Mouse (Mus musculus) CH12.LX (cell line): ENCODE measurements around the gene Heatr5a. TPM values are rescaled to one million over a fixed set of nuclear protein-coding genes. Genes with fewer than 3 reads are reported as not detected.

ENCODE experiments used
- DNase-seq: peaks from one replicate; pipeline ENCODE4 v3.0.0-alpha.2; 2013; ENCODE audit errors: extremely low read depth
- H3K27ac ChIP-seq: 2 replicates; pipeline ENCODE4 v1.5.1; 2012; ENCODE audit warnings: low read depth, mild to moderate bottlenecking, control low read depth, moderate library complexity; ENCODE audit not compliant: insufficient read depth
- H3K27me3 ChIP-seq: replicated peaks from 2 replicates; pipeline ENCODE3; 2012; ENCODE audit warnings: inconsistent platforms
- H3K36me3 ChIP-seq, 2 experiments: replicated peaks in 1 of 2; 2 replicates each; pipeline versions ENCODE3 to v1.6.1; 2012; ENCODE audit warnings: inconsistent platforms in 1 of 2, low read length in 1 of 2, mild to moderate bottlenecking in 1 of 2, mixed read lengths in 1 of 2, moderate library complexity in 1 of 2; ENCODE audit not compliant: control insufficient read depth in 1 of 2, insufficient read depth in 1 of 2
- H3K4me1 ChIP-seq, 2 experiments: 2 replicates each; pipeline ENCODE4 v1.6.1; 2012; ENCODE audit warnings: inconsistent platforms in 1 of 2, moderate library complexity in 1 of 2; ENCODE audit not compliant: insufficient read depth in 2 of 2, control insufficient read depth in 1 of 2
- H3K4me2 ChIP-seq: 2 replicates; pipeline ENCODE4 v1.6.1; 2012; ENCODE audit warnings: low read depth, mild to moderate bottlenecking, control low read depth; ENCODE audit not compliant: poor library complexity, insufficient read depth, severe bottlenecking
- H3K4me3 ChIP-seq, 3 experiments: fragments of 150-350 bp in 1 of 3; sonication (generic) in 1 of 3; replicated peaks in 1 of 3; 2 replicates each; pipeline versions ENCODE3 to v1.5.1; 2011 to 2012; ENCODE audit warnings: low read depth in 2 of 3, low read length in 2 of 3, mild to moderate bottlenecking in 2 of 3, moderate library complexity in 2 of 3, control low read depth in 1 of 3, improper control_type of control experiment in 1 of 3, inconsistent platforms in 1 of 3, mixed read lengths in 1 of 3; ENCODE audit not compliant: poor library complexity in 1 of 3
- H3K79me2 ChIP-seq: replicated peaks from 2 replicates; pipeline ENCODE4 v1.6.1; 2012; ENCODE audit warnings: mild to moderate bottlenecking, moderate library complexity; ENCODE audit not compliant: control insufficient read depth, poor library complexity, insufficient read depth, severe bottlenecking; ENCODE audit errors: extremely low read depth
- H3K9ac ChIP-seq: 2 replicates; pipeline ENCODE4 v1.6.1; 2012; ENCODE audit warnings: low read depth, mild to moderate bottlenecking, control low read depth, moderate library complexity; ENCODE audit not compliant: insufficient read depth
- H3K9me3 ChIP-seq: replicated peaks from 2 replicates; pipeline ENCODE3; 2012; ENCODE audit warnings: low read length, inconsistent platforms, mixed read lengths
- CTCF ChIP-seq, 2 experiments: IDR thresholded peaks in 1 of 2; conservative IDR thresholded peaks in 1 of 2; 2 replicates each; pipeline ENCODE4 v1.5.1; 2011 to 2012; ENCODE audit warnings: low read depth in 2 of 2, low read length in 2 of 2, improper control_type of control experiment in 1 of 2, inconsistent platforms in 1 of 2, mild to moderate bottlenecking in 1 of 2, moderate library complexity in 1 of 2
- E2F4 ChIP-seq: IDR thresholded peaks from 2 replicates; pipeline ENCODE4 v1.6.1; 2011; ENCODE audit warnings: low read depth, low read length, improper control_type of control experiment; ENCODE audit not compliant: insufficient replicate concordance
- ELF1 ChIP-seq: IDR thresholded peaks from 2 replicates; pipeline ENCODE4 v1.6.1; 2014; ENCODE audit warnings: low read depth, mild to moderate bottlenecking, inconsistent platforms, low read length, improper control_type of control experiment
- EP300 ChIP-seq: IDR thresholded peaks from 2 replicates; pipeline ENCODE4 v1.6.1; 2011; ENCODE audit warnings: low read length, improper control_type of control experiment
- HCFC1 ChIP-seq: IDR thresholded peaks from 2 replicates; pipeline ENCODE4 v1.6.1; 2012; ENCODE audit warnings: low read depth, mild to moderate bottlenecking, inconsistent platforms, low read length, improper control_type of control experiment
- IRF4 ChIP-seq: IDR thresholded peaks from 2 replicates; pipeline ENCODE4 v1.6.1; 2014; ENCODE audit warnings: low read depth, mild to moderate bottlenecking, inconsistent platforms, low read length, improper control_type of control experiment
- JUN ChIP-seq: IDR thresholded peaks from 2 replicates; pipeline ENCODE4 v1.6.1; 2011; ENCODE audit warnings: low read depth, mild to moderate bottlenecking, low read length, improper control_type of control experiment, moderate library complexity; ENCODE audit not compliant: insufficient read depth
- KAT2A ChIP-seq: IDR thresholded peaks from 2 replicates; pipeline ENCODE4 v1.6.1; 2012; ENCODE audit warnings: low read length, improper control_type of control experiment, inconsistent platforms; ENCODE audit not compliant: insufficient replicate concordance
- MAFK ChIP-seq: IDR thresholded peaks from 2 replicates; pipeline ENCODE4 v1.6.1; 2011; ENCODE audit warnings: low read length, improper control_type of control experiment; ENCODE audit not compliant: insufficient replicate concordance
- MAX ChIP-seq: IDR thresholded peaks from 2 replicates; pipeline ENCODE4 v1.6.1; 2011; ENCODE audit warnings: low read length, improper control_type of control experiment
- MEF2A ChIP-seq: IDR thresholded peaks from 2 replicates; pipeline ENCODE4 v1.6.1; 2014; ENCODE audit warnings: low read depth, mild to moderate bottlenecking, inconsistent platforms, low read length, improper control_type of control experiment, borderline replicate concordance
- NELFE ChIP-seq: IDR thresholded peaks from 2 replicates; pipeline ENCODE4 v1.6.1; 2011; ENCODE audit warnings: low read depth, low read length, improper control_type of control experiment
- NRF1 ChIP-seq: IDR thresholded peaks from 2 replicates; pipeline ENCODE4 v1.6.1; 2014; ENCODE audit warnings: low read depth, mild to moderate bottlenecking, inconsistent platforms, low read length, improper control_type of control experiment, moderate library complexity
- POLR2A ChIP-seq: IDR thresholded peaks from 2 replicates; pipeline ENCODE4 v1.6.1; 2011; ENCODE audit warnings: low read depth, mild to moderate bottlenecking, improper control_type of control experiment, low read length
- RAD21 ChIP-seq: IDR thresholded peaks from 2 replicates; pipeline ENCODE4 v1.6.1; 2011; ENCODE audit warnings: low read depth, mild to moderate bottlenecking, low read length, improper control_type of control experiment, moderate library complexity
- SIN3A ChIP-seq: IDR thresholded peaks from 2 replicates; pipeline ENCODE4 v1.6.1; 2012; ENCODE audit warnings: low read length, improper control_type of control experiment, inconsistent platforms
- SMC3 ChIP-seq: IDR thresholded peaks from 2 replicates; pipeline ENCODE4 v1.6.1; 2011; ENCODE audit warnings: low read depth, low read length, improper control_type of control experiment
- UBTF ChIP-seq: IDR thresholded peaks from 2 replicates; pipeline ENCODE4 v1.6.1; 2012; ENCODE audit warnings: low read depth, mild to moderate bottlenecking, inconsistent platforms, low read length, improper control_type of control experiment, moderate library complexity
- USF1 ChIP-seq: IDR thresholded peaks from 2 replicates; pipeline ENCODE4 v1.6.1; 2014; ENCODE audit warnings: low read depth, mild to moderate bottlenecking, inconsistent platforms, low read length, improper control_type of control experiment
- USF2 ChIP-seq: conservative IDR thresholded peaks from 2 replicates; pipeline ENCODE4 v1.6.1; 2011; ENCODE audit warnings: low read depth, low read length, improper control_type of control experiment
- ZMIZ1 ChIP-seq: IDR thresholded peaks from 2 replicates; pipeline ENCODE4 v1.6.1; 2012; ENCODE audit warnings: low read depth, mild to moderate bottlenecking, inconsistent platforms, low read length, improper control_type of control experiment
- ZNF384 ChIP-seq: IDR thresholded peaks from 2 replicates; pipeline ENCODE4 v1.6.1; 2012; ENCODE audit warnings: low read depth, low read length, improper control_type of control experiment, inconsistent platforms
- dilution Hi-C: fragments of 300-500 bp; cut with MboI; formaldehyde crosslinking; loops from 2 replicates; pipeline ENCODE4 v1.14.3; 2020; ENCODE audit warnings: low sequenced_read_pairs; ENCODE audit not compliant: extremely low pct_unique_long_range_greater_than_20kb, extremely low pct_ligation_motif_present
- in situ Hi-C: fragments of 300-500 bp; cut with MboI; formaldehyde crosslinking; loops from 3 replicates; pipeline ENCODE4 v1.14.3; 2019; ENCODE audit warnings: low sequenced_read_pairs, low pct_ligation_motif_present, low pct_unique_long_range_greater_than_20kb, mixed read lengths
- polyA plus RNA-seq: library from polyadenylated mRNA; unstranded; fragments of >175 nt; gene quantifications from 2 replicates; pipeline ENCODE4 v1.2.1, GENCODE M21; 2012; ENCODE audit warnings: low read depth; ENCODE audit not compliant: insufficient read length
- total RNA-seq, 2 experiments: library from RNA; depleted of rRNA; stranded (reverse); fragments of 300-350 nt in 1 of 2; fragments of >200 nt in 1 of 2; gene quantifications; 2 replicates each; pipeline ENCODE4 v1.2.3; 2012 to 2014

Heatr5a gene
- total and polyA plus RNA-seq, 3 experiments, result 5.4 to 7.3 (median 6.4) TPM

GRCm38 (mm10) chr12:52010630-52010961, 39.5 kb upstream of the Heatr5a start:
- Histone ChIP-seq H3K27me3 (no peaks in the 10 kb centered on the region), H3K9me3 (no peaks in the 10 kb centered on the region), H3K9ac (no peak overlapping the region), H3K27ac (no peak overlapping the region), H3K36me3 (no peaks in the 10 kb centered on the region), H3K4me3 (peak overlapping the region in 1 of 3 experiments; percentile 31), H3K4me1 (no peaks in the 10 kb centered on the region), H3K4me2 (peak overlapping the region; percentile 59), H3K79me2 (0 out of 2 replicates have a peak, but pooled peaks cover 4% of the 10 kb centered on the region)
- dilution Hi-C loops (no loop called here), in situ Hi-C loops (loop anchor here (25.0 kb wide), 1 partner anchor 827 kb away; no protein-coding TSS in a partner anchor)
- DNase-seq, result peak; percentile 37
- TF ChIP-seq ELF1 (no peak), SMC3 (peak; percentile 45), EP300 (no peak), ZNF384 (peak; percentile 98), USF2 (no peak), POLR2A (no peak), KAT2A (no peak), SIN3A (no peak), E2F4 (no peak), CTCF (conservative IDR thresholded peaks at IDR 0.05 in 1 of 2, IDR thresholded peaks at IDR 0.05 in 1 of 2; ENCODE audit: low read depth in 2 of 2, low read length in 2 of 2) (peak; percentile 40 to 66; a peak in 3 of 4 replicates), JUN (no peak), MEF2A (no peak), RAD21 (peak; percentile 42), ZMIZ1 (no peak)

- Histone ChIP-seq H3K27me3 (no peaks in the 10 kb centered on the region), H3K9me3 (no peaks in the 10 kb centered on the region)
- dilution Hi-C loops, result no loop called here
- no peak for TF ChIP-seq UBTF
- TF ChIP-seq RAD21, result no peak
- TF ChIP-seq USF1, result no peak
- no peak for TF ChIP-seq MAFK
- no peak for TF ChIP-seq MAX
- no peak for TF ChIP-seq HCFC1
- no peak for TF ChIP-seq NRF1
- TF ChIP-seq IRF4, result no peak
- TF ChIP-seq SIN3A, result no peak
- no peak for TF ChIP-seq EP300
- TF ChIP-seq NELFE, result no peak
- TF ChIP-seq, all 38 proteins: peak for 0
- peaks cover 4% of the 10 kb centered on the region; the same call in 1 of the 2 replicates for H3K79me2 ChIP-seq
- DNase-seq, result no peak
- H3K36me3 ChIP-seq, result no peaks in the 10 kb centered on the region
- H3K4me3 ChIP-seq, result peak overlapping the region in 1 of 3 experiments; percentile 31
- H3K4me2 ChIP-seq, result peak overlapping the region; percentile 59
- in situ Hi-C loops, result loop anchor here (25.0 kb wide), 1 partner anchor 827 kb away; no protein-coding TSS in a partner anchor
- H3K9ac ChIP-seq, result peak overlapping the region; percentile 34; the same call in 1 of the 2 replicates
- H3K27ac ChIP-seq, result no peak overlapping the region
- H3K4me1 ChIP-seq, result peaks cover 0 to 3% of the 10 kb centered on the region in 2 experiments; a peak in 2 of 4 replicates
Measured at GRCm38 (mm10) chr12:52009928-52010629, 39.0 kb upstream of the Heatr5a start.
